Mouse (Mus musculus) adrenal gland (tissue): ENCODE results near the gene Fam241b.

ENCODE experiments used
- intact Hi-C: fragments of 180-260 bp; cut with DNase I; formaldehyde crosslinking; loops from one replicate; pipeline ENCODE4 v1.15.1; 2025

The Fam241b gene

DNA sequence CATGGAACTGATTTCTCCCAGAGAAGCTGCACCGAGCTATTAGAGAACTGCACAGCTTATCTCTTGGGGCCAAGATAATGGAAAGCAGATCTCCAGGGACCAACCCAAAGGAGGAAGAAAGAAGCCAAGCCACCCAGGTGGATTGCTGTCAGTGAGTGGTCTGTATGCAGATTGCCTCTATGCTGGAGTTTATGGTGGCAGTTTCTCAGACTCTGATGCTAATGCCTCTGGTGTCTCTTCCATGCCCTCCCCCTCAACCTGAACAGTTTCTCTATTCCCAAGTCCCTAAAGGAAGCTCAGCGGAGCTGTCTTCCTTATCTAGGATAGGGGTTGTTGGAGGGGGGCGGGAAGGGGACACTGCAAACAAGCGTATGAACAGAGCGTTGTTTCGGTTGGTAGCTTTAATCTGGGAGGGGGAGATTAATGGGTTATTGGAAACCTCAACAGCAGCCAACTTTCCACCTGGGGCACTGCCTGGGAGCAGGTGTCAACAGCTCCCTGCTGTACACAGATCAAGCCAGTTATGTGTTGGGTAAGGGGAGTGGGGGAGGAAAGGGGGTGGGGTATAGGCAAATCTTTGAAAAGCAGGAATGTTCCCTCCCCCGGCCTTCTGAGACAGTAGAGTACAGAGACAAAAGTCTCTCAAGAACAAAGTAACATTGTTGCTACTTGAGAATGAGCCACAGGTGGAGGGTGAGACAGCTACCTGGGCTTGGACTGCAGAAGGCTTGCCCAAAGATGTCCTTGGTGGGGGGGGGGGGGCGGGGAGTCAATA is 7.8 kb downstream of the Fam241b start:
- intact Hi-C loops: no loop called here

DNA sequence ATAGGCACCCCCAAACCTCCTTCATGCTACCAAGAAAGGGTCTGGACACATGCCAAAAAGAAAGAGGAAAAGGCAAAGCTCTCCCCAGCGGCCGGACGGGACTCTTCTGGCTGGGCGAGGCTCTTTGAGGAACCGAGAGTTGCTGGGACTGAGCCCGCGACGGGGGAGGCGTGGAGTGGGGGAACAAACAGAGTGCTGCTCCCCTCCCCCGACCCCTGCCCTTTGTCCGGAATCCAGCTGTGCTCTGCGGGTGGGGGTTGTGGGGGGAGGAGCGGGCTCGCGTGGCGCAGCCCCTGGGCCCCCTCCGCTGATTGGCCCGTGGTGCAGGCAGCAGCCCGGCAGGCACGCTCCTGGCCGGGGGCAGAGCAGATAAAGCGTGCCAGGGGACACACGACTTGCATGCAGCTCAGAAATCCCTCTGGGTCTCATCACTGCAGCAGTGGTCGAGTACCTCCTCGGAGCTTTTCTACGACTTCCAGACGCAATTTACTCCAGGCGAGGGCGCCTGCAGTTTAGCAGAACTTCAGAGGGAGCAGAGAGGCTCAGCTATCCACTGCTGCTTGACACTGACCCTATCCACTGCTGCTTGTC is 10.9 kb downstream of the Fam241b start, which contains the start of gene Neurog3:
Neurog3 (plus strand) TSS at position 400 of the 591 bp plus-strand sequence.
- intact Hi-C loops: no loop called here

DNA sequence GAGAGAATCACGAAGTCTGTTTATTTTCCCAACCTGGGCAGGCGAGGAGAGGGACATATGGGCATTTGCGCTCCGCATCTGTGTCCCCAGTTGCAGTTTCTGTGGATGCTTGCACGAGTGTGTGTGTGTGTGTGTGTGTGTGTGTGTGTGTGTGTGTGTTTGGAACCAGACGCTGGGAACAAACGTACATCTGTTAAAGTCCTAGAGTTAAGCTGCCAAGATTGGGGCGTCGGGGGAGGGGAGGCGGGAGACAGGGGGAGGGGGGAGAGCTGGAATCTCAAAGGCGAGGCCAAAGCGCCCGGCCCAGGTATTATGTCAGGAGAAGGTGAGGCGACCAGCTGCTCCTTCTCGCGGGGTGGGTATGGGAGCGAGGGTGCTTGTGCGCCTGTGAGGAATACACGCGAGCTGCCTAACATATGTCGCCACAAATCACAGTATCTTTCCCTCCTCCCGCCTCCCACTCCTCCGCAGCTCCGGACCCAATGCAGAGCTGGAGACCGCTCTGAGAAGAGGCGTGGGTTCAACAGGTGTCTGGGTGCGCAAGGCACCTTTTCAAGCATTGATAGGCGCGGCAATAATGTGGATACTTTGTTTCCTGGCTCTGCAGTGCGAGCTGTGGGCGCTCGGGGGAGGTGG is 15.3 kb downstream of the Fam241b start:
- intact Hi-C loops: no loop called here

DNA sequence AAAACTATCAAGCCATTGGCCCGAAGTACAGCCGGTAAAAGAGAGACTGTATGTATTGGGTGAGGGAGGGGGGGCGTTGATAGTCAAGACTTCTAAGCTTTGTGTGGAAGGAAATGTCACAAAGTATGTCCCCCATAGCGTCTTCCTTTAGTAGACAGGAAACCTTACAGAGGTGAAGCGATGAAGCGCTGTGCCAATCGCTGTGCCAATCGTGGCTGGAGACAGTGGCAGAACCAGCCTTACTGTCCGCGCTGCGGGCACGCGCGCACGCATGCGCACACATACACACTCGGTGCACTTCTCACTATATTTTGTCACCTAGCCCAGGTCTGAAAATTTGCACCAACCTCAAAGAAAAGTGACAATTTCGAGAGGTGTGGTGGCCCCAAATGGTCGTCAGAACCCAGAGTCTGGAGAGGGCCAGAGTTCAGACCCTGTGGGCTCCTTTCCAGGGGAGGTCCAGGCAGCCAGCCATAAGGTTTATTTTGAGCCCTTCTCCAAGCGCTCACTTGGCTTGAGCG is 15.9 kb downstream of the Fam241b start:
- intact Hi-C loops: no loop called here

DNA sequence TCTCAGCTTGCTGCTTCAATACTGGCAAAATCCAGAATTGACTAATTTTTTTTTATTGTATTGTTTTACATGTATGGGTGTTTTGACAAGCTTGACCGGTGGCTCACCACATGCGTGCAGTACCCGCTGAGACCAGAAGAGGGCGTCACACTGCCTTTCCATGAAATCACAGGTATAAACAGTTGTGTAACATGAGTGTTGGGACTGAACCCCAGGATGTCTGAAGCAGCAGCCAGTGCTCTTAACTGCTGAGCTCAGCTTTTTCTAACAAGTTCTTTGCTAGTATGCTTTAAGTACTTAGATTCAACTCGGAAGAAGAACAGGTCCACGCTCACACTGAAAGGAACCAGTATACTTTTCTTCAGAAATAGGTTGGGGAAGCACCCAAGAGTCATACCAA is 16.6 kb downstream of the Fam241b start:
- intact Hi-C loops: no loop called here

DNA sequence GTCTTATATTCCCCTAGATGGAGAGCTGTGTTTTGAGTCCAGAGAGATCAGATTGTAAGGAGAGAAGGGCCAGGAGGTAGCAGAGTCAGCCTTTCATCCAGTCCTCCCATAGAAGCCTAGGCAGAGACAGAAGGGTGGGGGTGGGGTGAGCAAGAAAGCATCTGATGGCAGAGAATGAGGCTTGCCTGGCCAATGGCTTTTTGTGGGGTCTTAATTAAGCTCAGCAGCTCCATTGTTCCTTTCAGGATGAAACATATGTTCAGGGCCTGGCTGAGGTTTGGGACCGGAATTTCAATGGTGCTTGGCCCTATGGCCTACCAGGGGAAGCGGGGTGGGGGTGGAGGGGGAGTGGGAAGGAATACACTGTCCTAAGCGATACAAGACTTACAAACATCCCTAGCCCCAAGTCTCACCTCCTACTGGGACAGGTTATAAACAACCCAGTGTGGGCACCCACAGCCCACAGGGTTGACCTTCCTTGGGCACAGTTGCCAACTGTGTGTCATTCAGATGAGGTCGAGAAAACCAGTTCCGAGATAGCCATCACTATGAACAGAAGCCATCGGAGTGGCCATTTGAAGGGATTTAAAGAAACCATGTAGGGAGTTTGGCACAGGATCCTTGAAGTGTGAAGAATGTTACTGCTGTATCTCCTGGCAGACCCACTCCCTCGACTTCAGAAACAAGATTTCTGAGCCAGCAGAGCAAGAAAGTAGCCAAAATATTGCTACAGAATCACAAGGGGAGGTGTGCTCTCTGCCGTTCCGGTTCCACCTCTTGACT is 29.7 kb downstream of the Fam241b start:
- intact Hi-C loops: no loop called here

DNA sequence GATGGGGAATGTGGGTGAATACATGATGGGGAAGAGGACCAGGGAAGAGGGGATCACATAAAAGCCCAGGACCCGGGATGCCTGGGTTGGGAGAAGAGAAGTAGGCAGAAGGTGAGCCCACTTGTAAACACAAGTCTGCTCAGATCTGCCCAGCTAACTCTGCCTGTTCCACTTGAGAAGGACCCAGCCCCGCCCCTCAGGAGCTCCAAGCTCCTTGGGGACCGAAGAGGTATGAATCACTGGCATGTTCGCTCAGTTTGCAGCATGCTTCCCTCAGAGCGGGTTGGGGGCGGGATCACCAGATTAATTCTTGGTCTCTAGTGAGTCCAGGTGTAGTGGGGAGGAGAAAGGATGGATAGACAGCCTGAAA is 32.5 kb downstream of the Fam241b start:
- intact Hi-C loops: no loop called here

DNA sequence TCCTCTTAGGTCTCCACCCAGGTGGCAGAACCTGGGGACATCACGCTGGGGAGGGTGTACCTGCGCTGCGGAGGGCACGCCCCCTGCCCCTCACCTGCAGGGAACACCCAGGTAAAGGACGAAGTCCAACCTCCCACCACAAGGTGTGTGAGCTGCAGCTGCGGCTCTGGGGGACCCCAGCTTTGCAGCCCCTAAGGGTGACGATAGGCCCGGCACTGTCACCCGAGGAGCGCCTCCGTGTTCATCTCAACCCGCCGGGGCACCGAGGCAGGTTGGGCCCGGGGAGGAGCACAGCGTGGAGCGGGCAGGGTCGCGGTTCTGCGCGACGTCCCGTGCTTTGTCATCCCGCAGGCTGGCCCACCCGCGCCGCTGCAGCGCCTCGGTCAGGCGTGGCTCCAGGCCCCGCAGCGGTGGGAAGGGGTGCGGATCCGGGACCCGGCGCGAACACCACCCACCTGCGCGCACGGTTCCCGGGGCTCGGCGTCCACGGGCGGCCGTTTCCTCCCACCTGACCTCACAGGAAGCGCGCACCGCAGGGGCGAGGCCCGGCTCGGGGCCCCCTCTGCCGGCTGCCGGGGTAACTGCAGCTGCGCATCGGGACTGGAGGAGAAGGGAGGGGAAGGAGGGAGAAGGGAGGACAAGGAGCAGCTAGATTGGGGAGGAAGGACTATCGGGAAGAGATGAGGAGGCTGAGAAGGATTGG is 33.1 kb downstream of the Fam241b start:
- intact Hi-C loops: no loop called here

DNA sequence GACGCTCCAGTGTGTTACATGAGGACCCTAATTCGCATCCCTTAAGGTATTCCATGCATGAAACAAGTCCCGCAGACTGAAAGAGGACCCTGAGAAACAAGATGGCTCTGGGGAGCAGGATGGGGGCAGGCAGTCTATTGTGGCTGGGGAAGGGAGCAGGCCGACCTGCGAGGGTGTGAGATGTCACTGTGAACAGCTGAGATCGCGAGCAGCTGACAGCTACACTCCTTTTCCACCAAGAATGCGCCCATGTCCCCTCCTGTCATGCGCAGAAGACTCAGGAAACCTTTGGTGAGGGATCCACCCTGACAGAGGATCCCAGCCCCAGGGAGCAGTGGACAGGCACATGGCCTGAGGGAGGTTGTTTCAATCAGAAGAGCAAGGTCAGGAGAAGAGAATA is 36.7 kb downstream of the Fam241b start:
- intact Hi-C loops: loop anchor here (2.0 kb wide), 1 partner anchor 140 kb away; no protein-coding TSS in a partner anchor

DNA sequence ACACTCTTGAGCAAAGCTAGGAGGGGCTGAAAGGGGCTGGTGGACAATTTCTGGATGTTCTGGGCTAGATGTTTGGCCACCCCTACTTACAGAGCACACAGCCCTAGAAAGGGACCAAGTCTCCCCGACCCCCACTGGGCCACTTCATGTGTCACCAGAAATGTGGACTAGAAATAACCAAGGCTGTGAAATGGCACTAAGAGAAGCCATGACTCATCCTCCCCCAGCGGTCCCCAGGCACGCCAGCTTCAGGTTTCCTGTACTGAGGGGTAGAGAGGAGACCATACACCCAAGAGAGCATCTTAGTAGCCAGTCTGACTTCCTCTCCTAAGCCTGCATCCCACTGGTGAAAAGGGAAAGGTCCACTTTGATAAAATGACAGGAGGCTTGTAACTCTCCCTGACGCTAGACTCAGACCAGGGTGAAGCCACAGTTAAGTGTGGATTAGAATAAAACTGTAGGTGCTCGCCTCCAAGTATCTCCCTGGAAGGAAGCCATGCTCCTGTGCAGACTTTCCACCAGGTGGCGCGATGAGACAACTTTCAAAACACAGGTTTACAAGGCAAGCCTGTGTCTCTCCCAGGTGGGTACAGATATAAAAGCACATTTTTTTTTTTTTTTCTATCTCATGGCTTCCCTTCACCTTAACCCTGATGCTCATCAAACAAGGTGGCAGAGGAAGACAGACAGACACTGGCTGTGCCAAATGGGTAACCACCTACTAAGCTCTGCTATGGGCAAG is 38.7 kb downstream of the Fam241b start:
- intact Hi-C loops: loop anchor here (1.0 to 5.0 kb wide), 2 partner anchors 78 to 268 kb away; no protein-coding TSS in a partner anchor

DNA sequence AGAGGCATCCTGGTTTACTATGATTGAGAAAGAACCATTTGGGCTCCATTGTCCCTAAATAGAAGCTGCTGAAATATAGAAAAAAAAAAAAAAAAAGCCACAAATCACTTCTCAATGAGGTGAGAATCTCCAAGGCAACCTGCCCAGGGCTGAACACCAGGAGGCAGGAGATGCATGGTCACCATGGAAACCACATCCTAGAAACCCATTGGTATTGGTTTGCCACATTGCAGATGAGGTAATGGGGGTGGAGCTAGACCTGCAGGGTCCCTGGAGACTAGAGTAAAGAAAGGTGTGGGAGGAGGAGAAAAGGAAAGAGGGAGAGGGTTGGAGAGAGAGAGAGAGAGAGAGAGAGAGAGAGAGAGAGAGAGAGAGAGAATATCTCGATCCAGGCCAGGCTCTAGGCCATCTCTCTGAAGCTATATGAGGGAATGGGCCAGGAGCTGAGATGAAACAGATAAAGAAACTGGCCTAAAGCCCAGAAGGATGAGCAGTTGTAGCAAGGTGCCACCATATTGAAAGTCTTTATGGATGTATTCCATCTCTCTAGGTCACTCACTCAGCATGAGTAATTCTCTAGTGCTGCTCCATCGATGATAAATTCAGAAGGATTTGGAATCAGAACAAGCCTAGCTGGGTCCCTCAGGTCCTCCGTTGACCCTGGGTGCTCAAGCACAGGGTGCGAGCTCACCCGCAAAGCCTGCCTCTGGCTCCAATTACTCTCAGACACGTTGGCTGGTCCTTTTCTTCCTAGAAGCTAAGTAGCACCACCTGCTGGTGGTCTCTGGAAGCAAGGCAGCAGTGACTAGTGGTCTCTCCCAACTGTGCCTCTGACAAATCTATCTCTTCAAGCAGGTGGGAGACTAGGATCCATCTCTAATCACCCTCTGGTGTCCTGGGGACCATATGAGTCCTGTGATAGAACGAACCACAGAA is 41.9 kb downstream of the Fam241b start:
- intact Hi-C loops: loop anchor here (1.0 to 5.0 kb wide), 3 partner anchors 46 to 264 kb away; no protein-coding TSS in a partner anchor

DNA sequence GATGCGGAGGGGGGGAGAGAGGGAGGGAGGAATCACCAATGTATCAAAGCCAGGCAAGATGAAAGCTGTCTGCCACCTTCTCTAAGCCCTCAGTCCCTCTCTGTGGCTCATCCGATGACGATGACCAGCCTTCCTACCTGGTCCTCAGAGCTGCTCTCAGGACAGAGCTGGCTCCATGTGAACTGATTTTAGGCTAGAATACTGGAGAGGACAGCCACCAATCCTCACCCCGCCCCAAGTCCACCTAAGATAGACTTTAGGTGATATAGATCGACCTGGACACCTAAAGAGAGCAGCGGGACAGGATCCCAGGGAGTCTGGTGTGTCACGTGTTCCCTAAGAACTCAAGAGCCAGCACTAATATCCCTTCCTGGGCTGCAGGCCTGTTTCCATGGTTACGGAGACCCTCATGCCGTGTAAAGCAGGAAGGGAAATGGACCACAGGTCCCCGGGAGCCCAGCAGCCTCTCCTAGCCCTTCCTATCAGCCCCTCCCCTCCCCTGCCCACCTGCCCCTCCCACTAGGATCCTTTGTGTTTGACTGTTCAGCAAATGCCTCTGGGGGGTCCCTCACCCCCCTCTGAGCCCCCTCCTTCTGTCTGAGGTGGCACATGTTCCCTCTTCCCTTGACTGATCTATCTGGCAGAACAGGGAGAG is 43.8 kb downstream of the Fam241b start:
- intact Hi-C loops: loop anchor here (5.0 kb wide), 1 partner anchor 263 kb away; no protein-coding TSS in a partner anchor

DNA sequence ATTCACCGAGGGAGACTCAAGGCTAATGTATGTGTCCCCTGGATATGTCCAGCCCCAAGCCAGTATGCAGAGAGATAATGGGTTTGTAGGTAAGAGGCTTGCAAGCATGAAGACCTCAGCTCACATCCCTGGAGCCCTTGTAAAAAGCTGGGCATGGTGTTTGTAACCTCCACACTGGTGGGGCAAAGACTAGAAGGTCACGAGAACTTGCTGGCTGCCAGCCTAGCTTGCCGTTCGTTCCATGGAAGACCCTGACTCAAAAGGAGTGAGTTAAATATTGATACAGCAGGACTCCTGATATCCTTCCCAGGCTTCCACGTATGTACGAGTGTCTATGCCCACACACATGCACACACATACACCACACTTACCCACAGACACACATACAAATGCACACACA is 49.3 kb downstream of the Fam241b start:
- intact Hi-C loops: no loop called here

DNA sequence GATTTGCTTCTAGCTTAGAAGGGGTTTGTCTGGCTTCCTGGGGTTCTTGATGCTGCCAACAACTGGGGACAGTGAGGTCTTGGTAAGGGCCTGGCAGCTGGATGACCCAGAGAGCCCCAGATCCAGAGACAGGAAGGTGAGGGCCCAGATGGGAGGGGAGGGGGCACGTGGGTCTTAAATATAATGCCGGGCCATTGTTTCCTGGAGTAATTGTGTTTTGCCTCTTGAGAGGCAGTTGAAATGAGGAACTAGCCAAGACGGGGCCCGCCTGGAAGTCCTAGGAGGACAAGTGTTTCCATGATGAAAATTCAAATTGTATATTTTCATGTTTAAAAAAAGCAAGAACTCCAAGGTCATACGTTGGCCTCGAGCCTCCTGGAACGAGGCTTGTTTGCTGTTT is 49.8 kb downstream of the Fam241b start:
- intact Hi-C loops: no loop called here

DNA sequence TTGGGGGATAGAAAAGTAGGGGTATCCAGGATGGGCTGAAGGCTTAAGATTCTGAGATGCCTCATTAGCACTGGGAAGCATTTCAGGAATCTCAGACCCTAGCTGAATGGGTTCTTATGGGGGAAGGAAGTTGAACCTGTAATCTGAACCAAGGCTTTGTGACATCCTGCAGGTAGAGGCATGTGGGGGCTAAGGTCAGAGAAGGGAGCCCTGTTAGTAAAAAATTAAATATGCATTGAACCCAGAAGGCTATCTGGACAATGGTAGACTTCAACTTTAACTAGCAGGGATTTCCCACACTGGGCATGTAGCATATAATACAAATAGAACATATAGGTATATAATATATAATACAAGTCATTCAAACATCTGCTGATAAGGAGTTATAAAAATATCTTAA is 54.2 kb downstream of the Fam241b start:
- intact Hi-C loops: no loop called here

DNA sequence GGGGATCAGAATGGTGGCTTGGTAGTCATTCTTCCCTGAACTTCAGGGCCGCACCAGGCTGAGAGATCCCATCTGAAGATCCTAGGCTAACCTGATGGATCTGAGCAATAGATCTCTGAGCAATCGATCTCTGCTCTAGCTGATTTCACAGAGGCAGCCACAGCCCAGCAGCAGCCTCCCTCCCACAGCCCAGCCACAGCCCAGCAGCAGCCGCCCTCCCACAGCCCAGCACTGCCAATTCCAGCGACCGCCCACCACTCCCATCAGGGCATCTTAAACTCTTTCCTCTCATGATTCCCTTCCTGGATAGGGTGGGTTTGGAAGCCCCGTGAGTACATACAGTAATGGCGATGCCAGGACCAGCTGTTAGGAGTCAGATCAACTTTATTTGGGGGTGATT is 54.6 kb downstream of the Fam241b start:
- intact Hi-C loops: no loop called here

DNA sequence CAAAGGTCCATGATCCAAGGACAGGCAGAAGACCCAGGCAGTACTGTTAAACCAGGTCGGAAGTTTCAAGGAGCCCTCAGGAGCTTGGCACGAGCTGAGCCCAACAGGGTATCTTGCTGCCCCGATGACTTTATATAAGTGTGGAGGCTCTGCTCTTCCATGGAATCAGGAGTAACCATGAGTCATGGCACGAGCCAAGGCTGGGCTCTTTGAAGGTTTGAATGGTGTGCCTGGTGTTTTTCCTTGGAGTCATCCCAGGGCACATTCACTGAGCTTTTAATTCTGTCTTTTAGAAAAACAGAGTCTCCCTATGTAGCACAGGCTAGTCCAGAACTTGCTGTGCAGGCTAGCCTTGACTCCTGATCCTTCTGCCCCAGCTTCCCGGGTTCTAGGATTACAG is 55.3 kb downstream of the Fam241b start:
- intact Hi-C loops: no loop called here

DNA sequence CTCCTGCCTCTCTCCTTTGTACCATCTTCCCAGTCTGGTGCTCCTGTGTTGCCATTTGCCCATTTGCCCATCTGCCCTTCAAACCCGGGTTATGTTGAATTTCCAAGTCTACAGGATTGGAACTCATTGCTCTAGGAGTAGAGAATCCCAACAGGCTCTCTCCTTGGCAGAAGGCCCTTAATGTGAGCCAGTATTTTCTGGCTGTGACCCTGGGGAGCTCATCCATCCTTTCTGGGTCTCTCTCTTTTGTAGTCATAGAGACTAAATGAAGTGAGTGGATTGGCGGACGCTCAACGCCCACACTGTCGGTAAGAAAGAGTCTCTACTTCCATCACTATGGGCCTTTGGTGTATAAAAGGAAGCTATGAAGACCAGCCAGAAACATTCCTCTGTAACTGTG is 56.9 kb downstream of the Fam241b start:
- intact Hi-C loops: no loop called here
